Comparison of ENCODE assay signal across 8 mouse cellular contexts in genomic region chr6:24514552-24515284, GRCm38 (mm10). TPM values are rescaled to one million over a fixed set of nuclear protein-coding genes. Genes with fewer than 3 reads are reported as not detected.
DNase-seq lines count a peak whose midpoint lies in the region; ATAC-seq and TF ChIP-seq lines count a peak whose summit lies in the region.

Gene Iqub, minus strand, starts transcription at chr6:24515067.

- TF ChIP-seq CTCF in heart, postnatal 0 days (IDR thresholded peaks at IDR 0.05; ENCODE audit: low read depth) = no peak; the same call in 1 of the 2 replicates
- TF ChIP-seq CTCF in midbrain, postnatal 0 days (IDR thresholded peaks at IDR 0.05) = peak; percentile 33

- H3K9ac ChIP-seq in forebrain, embryonic 13.5 days = no peak within 1 kb of the TSS
- H3K9ac ChIP-seq in heart, postnatal 0 days (replicated peaks; ENCODE audit: low read depth, low read length) = no peak within 1 kb of the TSS
- H3K9ac ChIP-seq in midbrain, postnatal 0 days (replicated peaks; ENCODE audit: low read length, poor library complexity, severe bottlenecking) = peak within 1 kb of the TSS; percentile 44; the same call in 1 of the 2 replicates

- H3K27ac ChIP-seq in forebrain, embryonic 13.5 days = no peak within 1 kb of the TSS
- H3K27ac ChIP-seq in heart, postnatal 0 days (ENCODE audit: low read depth) = peak within 1 kb of the TSS; percentile 55
- no peak within 1 kb of the TSS for H3K27ac ChIP-seq in midbrain, postnatal 0 days (ENCODE audit: low read depth, low read length)

- H3K4me3 ChIP-seq in forebrain, embryonic 13.5 days = no peak within 1 kb of the TSS
- H3K4me3 ChIP-seq in heart, postnatal 0 days (ENCODE audit: low read depth, low read length) = no peak within 1 kb of the TSS
- peak within 1 kb of the TSS; percentile 12; the same call in 1 of the 2 replicates for H3K4me3 ChIP-seq in midbrain, postnatal 0 days (ENCODE audit: low read depth, low read length)

- no peaks in the 10 kb centered on the region for H3K9me3 ChIP-seq in forebrain, embryonic 13.5 days (replicated peaks)
- no peaks in the 10 kb centered on the region for H3K9me3 ChIP-seq in heart, postnatal 0 days (replicated peaks; ENCODE audit: control insufficient read depth, low read length)
- no peaks in the 10 kb centered on the region for H3K9me3 ChIP-seq in midbrain, postnatal 0 days (ENCODE audit: low read length)

- H3K4me2 ChIP-seq in forebrain, embryonic 13.5 days = peak within 1 kb of the TSS; percentile 20
- peak within 1 kb of the TSS; percentile 27 for H3K4me2 ChIP-seq in heart, postnatal 0 days (ENCODE audit: low read depth, low read length)
- H3K4me2 ChIP-seq in midbrain, postnatal 0 days (ENCODE audit: low read depth, low read length, poor library complexity, severe bottlenecking) = peak within 1 kb of the TSS; percentile 41

- DNase-seq in urinary bladder, postnatal 25 days (ENCODE audit: low spot score) = peak; percentile 15
- no peak for DNase-seq in urinary bladder, postnatal 10 days (ENCODE audit: low spot score)
- DNase-seq in heart, postnatal 0 days (ENCODE audit: low spot score) = peak; percentile 84
- peak; percentile 64 for DNase-seq in kidney, postnatal 14 days
- DNase-seq in liver = peak; percentile 30
- peak; percentile 90 for DNase-seq in midbrain, postnatal 0 days (ENCODE audit: low spot score)
- DNase-seq in telencephalon, adult 2 months (ENCODE audit: low read depth, low spot score) = peak; percentile 88

- H3K27me3 ChIP-seq in forebrain, embryonic 13.5 days = no peaks in the 10 kb centered on the region
- H3K27me3 ChIP-seq in heart, postnatal 0 days (ENCODE audit: control insufficient read depth, insufficient read depth, low read length) = no peaks in the 10 kb centered on the region
- no peaks in the 10 kb centered on the region for H3K27me3 ChIP-seq in midbrain, postnatal 0 days (ENCODE audit: insufficient read depth, low read length)

- H3K4me1 ChIP-seq in forebrain, embryonic 13.5 days = peaks cover 10% of the 10 kb centered on the region
- peaks cover 6% of the 10 kb centered on the region; the same call in 1 of the 2 replicates for H3K4me1 ChIP-seq in heart, postnatal 0 days (ENCODE audit: control insufficient read depth, insufficient read depth)
- peaks cover 2% of the 10 kb centered on the region; the same call in 1 of the 2 replicates for H3K4me1 ChIP-seq in midbrain, postnatal 0 days (ENCODE audit: insufficient read depth, low read length)

- 20% methylated on average over 13 of the region's 13 CpGs for WGBS in forebrain, embryonic 13.5 days
- WGBS in heart, postnatal 0 days = 15% methylated on average over 13 of the region's 13 CpGs
- WGBS in midbrain, postnatal 0 days = 21% methylated on average over 13 of the region's 13 CpGs

- no peak for TF ChIP-seq EP300 in heart, postnatal 0 days (IDR thresholded peaks at IDR 0.05; ENCODE audit: low read depth)

- peak; percentile 93 for ATAC-seq in forebrain, embryonic 13.5 days
- ATAC-seq in heart, postnatal 0 days (ENCODE audit: insufficient read depth, low read depth) = peak; percentile 91
- ATAC-seq in midbrain, postnatal 0 days (ENCODE audit: low FRiP score) = peak; percentile 90

- H3K36me3 ChIP-seq in forebrain, embryonic 13.5 days (ENCODE audit: poor library complexity, severe bottlenecking) = peaks cover 20% of the 10 kb centered on the region
- H3K36me3 ChIP-seq in heart, postnatal 0 days (replicated peaks; ENCODE audit: control insufficient read depth, insufficient read depth, low read length) = peaks cover 17% of the 10 kb centered on the region
- peaks cover 10% of the 10 kb centered on the region; the same call in 1 of the 2 replicates for H3K36me3 ChIP-seq in midbrain, postnatal 0 days (ENCODE audit: insufficient read depth, low read length)

RNA-seq across cellular contexts. Expression of gene Iqub, which starts in this region (rescaled TPM):
- polyA plus RNA-seq in forebrain, embryonic 13.5 days (2015; fragmentation: Nextera tagmentation; extraction: Ambion mirVana) = 0.80 and 1.5 TPM in 2 replicates
- 0.15 TPM in 1 of 2 replicates, not detected in the other for total RNA-seq in heart, postnatal 0 days (2014; rRNA removed; ENCODE audit: low replicate concordance)
- 0.16 and 0.23 TPM in 2 replicates for polyA plus RNA-seq in heart, postnatal 0 days (2015; fragmentation: Nextera tagmentation; extraction: Ambion mirVana)
- total RNA-seq in midbrain, postnatal 0 days (2014; rRNA removed) = 1.5 and 1.8 TPM in 2 replicates
- 0.70 and 0.86 TPM in 2 replicates for polyA plus RNA-seq in midbrain, postnatal 0 days (2015; fragmentation: Nextera tagmentation; extraction: Ambion mirVana)

Comparison
In these comparisons a context has a peak if more than half of its experiments do, and no peak if none do; other contexts are left out.
1. Peak in DNase-seq, ATAC-seq, H3K27ac ChIP-seq and H3K4me2 ChIP-seq in heart, postnatal 0 days; RNA of the gene not detected or under 1 TPM.